Mouse (Mus musculus) lung, embryonic 16.5 days (tissue): ENCODE results near the gene Pax4. TPM values are rescaled to one million over a fixed set of nuclear protein-coding genes. Genes with fewer than 3 reads are reported as not detected.

Experiments
- ATAC-seq: fragments of 200-750 bp; cut with Nextera tagmentation; 2 replicates; pipeline ENCODE4 v1.8.0; 2017; ENCODE audit warnings: low read depth, mild to moderate bottlenecking, moderate library complexity
- H3K27ac ChIP-seq: fragments of 300-500 bp; sonication (generic); 2 replicates; pipeline ENCODE4 v1.5.1; 2014; ENCODE audit warnings: mild to moderate bottlenecking, control low read depth, low read length
- H3K27me3 ChIP-seq: fragments of 300-500 bp; sonication (generic); 2 replicates; pipeline ENCODE4 v1.6.1; 2014; ENCODE audit warnings: low read depth, low read length, mixed read lengths; ENCODE audit not compliant: control insufficient read depth, insufficient read depth
- H3K36me3 ChIP-seq: fragments of 300-500 bp; sonication (generic); 2 replicates; pipeline ENCODE4 v1.6.1; 2014; ENCODE audit warnings: low read length; ENCODE audit not compliant: control insufficient read depth, insufficient read depth
- H3K4me1 ChIP-seq: fragments of 300-500 bp; sonication (generic); replicated peaks from 2 replicates; pipeline ENCODE4 v1.6.1; 2014; ENCODE audit warnings: low read length, mixed read lengths; ENCODE audit not compliant: control insufficient read depth, insufficient read depth
- H3K4me2 ChIP-seq: fragments of 300-500 bp; sonication (generic); 2 replicates; pipeline ENCODE4 v1.6.1; 2014; ENCODE audit warnings: low read depth, low read length, control low read depth
- H3K4me3 ChIP-seq: fragments of 300-500 bp; sonication (generic); 2 replicates; pipeline ENCODE4 v1.5.1; 2014; ENCODE audit warnings: mild to moderate bottlenecking, low read length, control low read depth
- H3K9ac ChIP-seq: fragments of 300-500 bp; sonication (generic); 2 replicates; pipeline ENCODE4 v1.6.1; 2014; ENCODE audit warnings: low read length, control low read depth
- H3K9me3 ChIP-seq: fragments of 300-500 bp; sonication (generic); 2 replicates; pipeline ENCODE4 v1.6.1; 2016; ENCODE audit warnings: low read length; ENCODE audit not compliant: control insufficient read depth
- WGBS: fragments of 180-500 bp; shearing (Covaris S2); extraction: QIAGEN DNeasy Blood & Tissue Kit; methylation state at CpG from one replicate; pipeline ENCODE4 v1.1.7; 2014; 5-methylcytosine and 5-hydroxymethylcytosine counted together
- polyA plus RNA-seq: library from polyadenylated mRNA; unstranded; fragments of >200 nt; fragmentation: Nextera tagmentation; extraction: Ambion mirVana; gene quantifications from 2 replicates; pipeline ENCODE4 v1.2.1, GENCODE M21; 2015

The Pax4 gene
- polyA plus RNA-seq, 1 experiment from 2014 or later, result not detected

DNA sequence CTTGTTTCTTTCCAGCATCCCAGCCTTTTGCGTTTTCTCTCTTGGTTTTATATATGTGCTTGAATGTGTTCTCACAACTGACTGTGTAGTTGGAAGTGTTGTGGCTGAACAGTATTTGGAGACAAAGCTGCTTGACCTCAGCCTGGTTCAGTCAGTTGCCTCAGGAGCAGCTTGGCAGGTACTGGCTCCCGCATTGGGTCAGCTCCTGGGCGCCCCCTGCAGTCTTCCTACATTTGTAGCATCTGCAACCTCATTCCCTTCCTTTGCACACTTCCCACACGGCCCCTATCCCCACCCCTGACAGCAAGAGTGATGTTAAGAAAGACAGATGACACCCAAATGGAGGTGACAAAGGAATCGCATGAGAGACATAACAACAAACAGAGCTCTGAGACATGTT, 11.4 kb upstream of the Pax4 start:
- no peak for ATAC-seq
- 7% methylated on average over 5 of the region's 5 CpGs for WGBS

GRCm38 (mm10) chr6:28459221-28459668, 10.1 kb upstream of the Pax4 start:
- no peak overlapping the region for H3K9ac ChIP-seq
- no peaks in the 10 kb centered on the region for H3K9me3 ChIP-seq
- H3K27me3 ChIP-seq, result no peaks in the 10 kb centered on the region
- no peaks in the 10 kb centered on the region for H3K36me3 ChIP-seq
- H3K4me3 ChIP-seq, result no peak overlapping the region
- H3K4me1 ChIP-seq, result no peaks in the 10 kb centered on the region
- H3K27ac ChIP-seq, result no peak overlapping the region
- no peak for ATAC-seq
- H3K4me2 ChIP-seq, result no peak overlapping the region

More for the DNA sequence above, 11.4 kb upstream of the Pax4 start:
- Histone ChIP-seq H3K27me3 (no peaks in the 10 kb centered on the region), H3K4me1 (no peaks in the 10 kb centered on the region), H3K4me3 (no peak overlapping the region), H3K36me3 (no peaks in the 10 kb centered on the region), H3K4me2 (no peak overlapping the region), H3K9ac (no peak overlapping the region), H3K9me3 (no peaks in the 10 kb centered on the region), H3K27ac (no peak overlapping the region)

- Histone ChIP-seq H3K27me3 (peaks cover 23% of the 10 kb centered on the region), H3K9me3 (no peaks in the 10 kb centered on the region), H3K27ac (no peak overlapping the region), H3K4me3 (no peak overlapping the region), H3K36me3 (no peaks in the 10 kb centered on the region), H3K4me1 (no peaks in the 10 kb centered on the region), H3K4me2 (no peak overlapping the region), H3K9ac (no peak overlapping the region)
- ATAC-seq, result no peak
- under 1% methylated on average over 12 of the region's 12 CpGs for WGBS
These were observed 1.8 kb upstream of the Pax4 start for GRCm38 (mm10) chr6:28450977-28451376.

GRCm38 (mm10) chr6:28450481-28450880, 1.3 kb upstream of the Pax4 start:
- Histone ChIP-seq H3K27ac (no peak overlapping the region), H3K27me3 (peaks cover 23% of the 10 kb centered on the region), H3K9me3 (no peaks in the 10 kb centered on the region), H3K9ac (no peak overlapping the region), H3K4me3 (no peak overlapping the region), H3K36me3 (no peaks in the 10 kb centered on the region), H3K4me2 (no peak overlapping the region), H3K4me1 (no peaks in the 10 kb centered on the region)
- 16% methylated on average over 5 of the region's 5 CpGs for whole genome bisulfite sequencing
- ATAC-seq, result no peak

GRCm38 (mm10) chr6:28447937-28448336, 1.2 kb downstream of the Pax4 start:
- Histone ChIP-seq H3K4me2 (no peak overlapping the region), H3K27me3 (peaks cover 23% of the 10 kb centered on the region), H3K9ac (no peak overlapping the region), H3K36me3 (no peaks in the 10 kb centered on the region), H3K4me1 (no peaks in the 10 kb centered on the region), H3K27ac (no peak overlapping the region), H3K9me3 (no peaks in the 10 kb centered on the region), H3K4me3 (no peak overlapping the region)
- WGBS, result 78% methylated on average over 7 of the region's 7 CpGs
- no peak for ATAC-seq

DNA sequence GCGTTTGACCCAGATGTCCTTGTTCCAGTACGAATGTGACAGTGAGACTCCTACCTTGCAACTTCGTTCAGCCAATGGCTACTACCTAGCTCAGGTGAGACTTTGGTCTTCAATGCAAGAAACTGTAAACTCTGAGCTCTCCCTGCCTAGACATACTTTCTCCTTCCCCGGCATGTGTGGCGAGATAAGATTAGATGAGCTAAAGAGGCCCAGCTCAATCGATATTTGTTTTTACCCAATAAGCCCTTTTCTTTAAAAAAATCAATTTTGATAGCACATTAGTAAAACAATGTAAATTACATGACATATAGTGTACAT, 17.7 kb downstream of the Pax4 start:
- H3K27me3 ChIP-seq, result no peaks in the 10 kb centered on the region
- H3K4me3 ChIP-seq, result no peak overlapping the region
- WGBS, result 57% methylated on average over 6 of the region's 6 CpGs
- ATAC-seq, result no peak
- H3K36me3 ChIP-seq, result no peaks in the 10 kb centered on the region
- H3K27ac ChIP-seq, result no peak overlapping the region
- H3K4me2 ChIP-seq, result no peak overlapping the region
- no peaks in the 10 kb centered on the region for H3K9me3 ChIP-seq
- H3K4me1 ChIP-seq, result no peaks in the 10 kb centered on the region
- H3K9ac ChIP-seq, result no peak overlapping the region

DNA sequence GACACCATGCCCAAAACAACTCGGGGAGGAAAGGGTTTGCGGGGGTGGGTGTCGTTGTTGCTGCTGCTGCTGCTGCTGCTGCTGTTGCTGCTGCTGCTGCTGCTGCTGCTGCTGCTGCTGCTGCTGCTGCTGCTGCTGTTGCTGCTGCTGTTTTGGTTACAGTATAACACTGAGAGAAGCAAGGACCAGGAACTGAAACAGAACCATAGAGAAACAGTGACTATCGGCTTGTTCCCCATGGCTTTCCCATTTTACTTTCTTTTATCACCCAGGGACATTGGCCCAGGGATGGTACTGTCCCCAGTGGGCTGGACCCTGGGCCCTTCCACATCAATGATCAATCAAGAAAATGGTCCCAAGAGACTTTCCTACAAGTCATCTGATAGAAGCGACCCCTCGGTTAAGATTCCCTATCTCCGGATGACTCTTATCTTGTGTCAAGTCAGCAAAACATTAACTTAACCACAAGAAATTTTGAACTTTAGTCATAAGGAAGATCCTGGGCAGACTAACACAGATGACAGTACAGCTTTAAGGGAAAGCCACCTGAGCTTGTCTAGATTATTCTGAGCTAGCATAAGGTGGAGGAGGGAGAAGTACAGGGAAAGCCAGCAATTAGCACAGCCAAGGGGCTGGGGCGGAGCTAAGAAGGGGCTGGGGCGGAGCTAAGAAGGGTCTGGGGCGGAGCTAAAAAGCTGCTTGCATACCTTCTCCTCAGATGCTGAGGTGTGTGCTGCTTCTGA, 18.2 kb downstream of the Pax4 start:
- Histone ChIP-seq H3K36me3 (peaks cover 2% of the 10 kb centered on the region; the same call in 1 of the 2 replicates), H3K4me2 (no peak overlapping the region), H3K9me3 (no peaks in the 10 kb centered on the region), H3K9ac (no peak overlapping the region), H3K4me3 (no peak overlapping the region), H3K27me3 (no peaks in the 10 kb centered on the region), H3K4me1 (no peaks in the 10 kb centered on the region), H3K27ac (no peak overlapping the region)
- peak; percentile 71 for ATAC-seq
- 65% methylated on average over 10 of the region's 10 CpGs for WGBS

GRCm38 (mm10) chr6:28429870-28430269, 19.3 kb downstream of the Pax4 start:
- Histone ChIP-seq H3K4me2 (no peak overlapping the region), H3K4me1 (peaks cover 3% of the 10 kb centered on the region; the same call in 1 of the 2 replicates), H3K4me3 (no peak overlapping the region), H3K9me3 (no peaks in the 10 kb centered on the region), H3K27me3 (no peaks in the 10 kb centered on the region), H3K36me3 (peaks cover 5% of the 10 kb centered on the region; the same call in 1 of the 2 replicates), H3K27ac (no peak overlapping the region), H3K9ac (no peak overlapping the region)
- WGBS, result 81% methylated on average over 11 of the region's 11 CpGs
- no peak for ATAC-seq

GRCm38 (mm10) chr6:28428290-28428689, 20.9 kb downstream of the Pax4 start, which contains the start of gene Gcc1:
Gene Gcc1 (minus strand): TSS chr6:28428390.
- Histone ChIP-seq H3K4me3 (no peak within 1 kb of the TSS), H3K4me2 (no peak within 1 kb of the TSS), H3K9ac (no peak within 1 kb of the TSS), H3K27me3 (no peaks in the 10 kb centered on the region), H3K36me3 (peaks cover 5% of the 10 kb centered on the region; the same call in 1 of the 2 replicates), H3K27ac (no peak within 1 kb of the TSS), H3K4me1 (peaks cover 10% of the 10 kb centered on the region), H3K9me3 (no peaks in the 10 kb centered on the region)
- WGBS, result 90% methylated on average over 3 of the region's 3 CpGs
- no peak for ATAC-seq
